Mouse (Mus musculus): ENCODE measurements at regions not wholly inside any gene's neighbourhood (a gene's known extent, or its start where the extent isn't known, plus 50 kb on each side); places are given as distances from the start of the nearest gene placed in this dataset.
A peak's percentile ranks its signal among the peaks of the same experiment; 100 is the strongest.

DNA sequence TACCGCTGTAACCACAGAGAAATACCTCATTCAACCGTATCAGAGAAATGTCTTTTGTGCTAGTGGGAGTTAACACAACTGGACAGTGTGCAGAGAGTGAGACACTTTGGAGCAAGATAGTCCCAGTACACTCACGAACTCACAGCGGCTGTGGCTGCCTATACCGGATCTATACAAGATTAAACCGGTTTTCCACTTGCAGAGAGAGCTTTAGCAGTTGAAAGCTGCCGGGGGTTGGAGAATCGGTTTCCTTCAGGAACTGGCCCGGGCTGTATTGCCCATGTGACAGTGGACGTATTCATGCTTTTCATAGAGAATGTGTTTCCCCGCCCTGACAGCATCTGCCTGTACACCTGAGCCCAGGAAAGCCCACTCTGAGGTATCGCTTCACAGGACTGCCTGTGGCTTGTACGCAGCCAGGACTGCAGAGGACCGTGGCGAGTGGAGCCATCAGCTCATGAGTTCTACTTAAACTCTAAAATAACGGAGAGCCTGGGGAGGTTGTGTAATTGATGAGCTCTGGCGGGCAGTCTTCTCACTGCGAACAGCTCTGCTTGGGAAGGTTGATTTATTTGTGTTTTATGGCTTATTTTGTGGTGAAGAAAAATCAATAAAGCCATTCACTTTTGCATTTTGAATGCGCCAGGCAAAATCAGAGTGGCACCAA lies 602.8 kb downstream of the Plekhb2 start:
- Histone ChIP-seq H3K4me2 (replicated peaks) (no peak overlapping the region), H3K36me3 (no peaks in the 10 kb centered on the region), H3K4me3 (no peak overlapping the region), H3K27ac (no peak overlapping the region), H3K9ac (no peak overlapping the region), H3K9me3 (replicated peaks) (no peaks in the 10 kb centered on the region), H3K4me1 (0 out of 2 replicates have a peak, but pooled peaks cover 2% of the 10 kb centered on the region), H3K27me3 (no peaks in the 10 kb centered on the region)
- WGBS: 83% methylated on average over 19 of the region's 19 CpGs
- ATAC-seq (ENCODE audit: low FRiP score): no peak; the same call in 1 of the 2 replicates

DNA sequence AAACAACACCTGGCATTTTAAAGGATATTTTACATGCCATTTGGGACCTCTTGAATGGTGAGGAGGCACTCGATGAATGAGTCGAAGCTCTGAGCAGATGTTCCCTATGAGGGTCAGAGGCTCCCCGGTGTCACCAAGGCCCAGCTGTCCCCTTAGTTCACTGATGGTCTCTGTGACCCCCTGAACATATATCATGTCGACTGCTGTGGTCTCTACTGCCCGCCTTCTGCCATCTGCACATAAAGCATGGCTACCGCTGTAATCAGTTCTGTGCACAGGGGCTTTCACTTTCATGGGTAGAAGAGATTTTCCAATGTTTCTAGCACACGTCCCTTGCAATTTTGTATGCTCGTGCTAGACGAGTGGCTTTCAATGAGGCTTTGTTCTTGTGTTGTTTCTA lies 607.8 kb downstream of the Plekhb2 start:
- no peak overlapping the region for H3K4me3 ChIP-seq
- ATAC-seq (ENCODE audit: low FRiP score): peak; percentile 71; the same call in 1 of the 2 replicates
- H3K4me1 ChIP-seq: 0 out of 2 replicates have a peak, but pooled peaks cover 2% of the 10 kb centered on the region
- H3K27ac ChIP-seq: no peak overlapping the region
- no peaks in the 10 kb centered on the region for H3K27me3 ChIP-seq
- H3K9ac ChIP-seq: no peak overlapping the region
- H3K4me2 ChIP-seq (replicated peaks): no peak overlapping the region
- WGBS: 43% methylated on average over 9 of the region's 9 CpGs
- no peaks in the 10 kb centered on the region for H3K36me3 ChIP-seq
- H3K9me3 ChIP-seq (replicated peaks): no peaks in the 10 kb centered on the region

GRCm38 (mm10) chr1:35465081-35465480 lies 603.1 kb upstream of the Hs6st1 start:
- no peak overlapping the region for H3K4me3 ChIP-seq
- H3K27ac ChIP-seq: no peak overlapping the region
- H3K4me1 ChIP-seq: 0 out of 2 replicates have a peak, but pooled peaks cover 2% of the 10 kb centered on the region
- ATAC-seq (ENCODE audit: low FRiP score): no peak
- 56% methylated on average over 3 of the region's 3 CpGs for WGBS
- no peak overlapping the region for H3K4me2 ChIP-seq (replicated peaks)
- no peak overlapping the region for H3K9ac ChIP-seq
- H3K9me3 ChIP-seq (replicated peaks): no peaks in the 10 kb centered on the region
- H3K36me3 ChIP-seq: no peaks in the 10 kb centered on the region
- no peaks in the 10 kb centered on the region for H3K27me3 ChIP-seq

- Histone ChIP-seq H3K4me2 (replicated peaks) (no peak overlapping the region), H3K4me1 (0 out of 2 replicates have a peak, but pooled peaks cover 2% of the 10 kb centered on the region), H3K4me3 (no peak overlapping the region), H3K36me3 (no peaks in the 10 kb centered on the region), H3K9me3 (replicated peaks) (peaks cover 9% of the 10 kb centered on the region; the same call in 1 of the 2 replicates), H3K27ac (no peak overlapping the region), H3K27me3 (no peaks in the 10 kb centered on the region), H3K9ac (no peak overlapping the region)
- peak; percentile 46 for ATAC-seq (ENCODE audit: low FRiP score)
- 26% methylated on average over 4 of the region's 4 CpGs for WGBS
Observed at GRCm38 (mm10) chr1:35469185-35469753, 598.9 kb upstream of the Hs6st1 start.

- WGBS: 86% methylated on average over 1 of the region's 1 CpGs
- Histone ChIP-seq H3K36me3 (no peaks in the 10 kb centered on the region), H3K4me1 (no peaks in the 10 kb centered on the region), H3K27me3 (no peaks in the 10 kb centered on the region), H3K4me2 (replicated peaks) (no peak overlapping the region), H3K27ac (no peak overlapping the region), H3K9me3 (replicated peaks) (peaks cover 18% of the 10 kb centered on the region), H3K9ac (no peak overlapping the region), H3K4me3 (no peak overlapping the region)
- no peak for ATAC-seq (ENCODE audit: low FRiP score)
Observed at GRCm38 (mm10) chr1:35478262-35478661, 589.9 kb upstream of the Hs6st1 start.

- Histone ChIP-seq H3K9me3 (replicated peaks) (no peaks in the 10 kb centered on the region), H3K4me1 (no peaks in the 10 kb centered on the region), H3K27me3 (no peaks in the 10 kb centered on the region), H3K27ac (no peak overlapping the region), H3K4me3 (no peak overlapping the region), H3K36me3 (no peaks in the 10 kb centered on the region), H3K4me2 (replicated peaks) (no peak overlapping the region), H3K9ac (no peak overlapping the region)
- 57% methylated on average over 5 of the region's 5 CpGs for whole genome bisulfite sequencing
- ATAC-seq (ENCODE audit: low FRiP score): no peak
Observed at GRCm38 (mm10) chr1:35495963-35496362, 572.2 kb upstream of the Hs6st1 start.

GRCm38 (mm10) chr1:35522951-35523350 lies 545.2 kb upstream of the Hs6st1 start:
- ATAC-seq (ENCODE audit: low FRiP score): no peak
- no peak overlapping the region for H3K4me2 ChIP-seq (replicated peaks)
- no peak overlapping the region for H3K4me3 ChIP-seq
- H3K27me3 ChIP-seq: no peaks in the 10 kb centered on the region
- no peaks in the 10 kb centered on the region for H3K4me1 ChIP-seq
- H3K9me3 ChIP-seq (replicated peaks): no peaks in the 10 kb centered on the region
- no peaks in the 10 kb centered on the region for H3K36me3 ChIP-seq
- WGBS: 88% methylated on average over 5 of the region's 5 CpGs
- H3K9ac ChIP-seq: no peak overlapping the region
- no peak overlapping the region for H3K27ac ChIP-seq

GRCm38 (mm10) chr1:35523790-35524362 lies 544.3 kb upstream of the Hs6st1 start:
- 82% methylated on average over 2 of the region's 2 CpGs for WGBS
- H3K4me3 ChIP-seq: no peak overlapping the region
- H3K27me3 ChIP-seq: no peaks in the 10 kb centered on the region
- H3K9me3 ChIP-seq (replicated peaks): no peaks in the 10 kb centered on the region
- no peak overlapping the region for H3K9ac ChIP-seq
- ATAC-seq (ENCODE audit: low FRiP score): no peak
- H3K27ac ChIP-seq: no peak overlapping the region
- H3K4me1 ChIP-seq: no peaks in the 10 kb centered on the region
- no peaks in the 10 kb centered on the region for H3K36me3 ChIP-seq
- no peak overlapping the region for H3K4me2 ChIP-seq (replicated peaks)

GRCm38 (mm10) chr1:35524788-35525187 lies 543.4 kb upstream of the Hs6st1 start:
- no peaks in the 10 kb centered on the region for H3K4me1 ChIP-seq
- H3K36me3 ChIP-seq: no peaks in the 10 kb centered on the region
- H3K9me3 ChIP-seq (replicated peaks): no peaks in the 10 kb centered on the region
- ATAC-seq (ENCODE audit: low FRiP score): no peak
- WGBS: 62% methylated on average over 5 of the region's 5 CpGs
- no peak overlapping the region for H3K9ac ChIP-seq
- no peak overlapping the region for H3K4me2 ChIP-seq (replicated peaks)
- no peaks in the 10 kb centered on the region for H3K27me3 ChIP-seq
- no peak overlapping the region for H3K27ac ChIP-seq
- no peak overlapping the region for H3K4me3 ChIP-seq

GRCm38 (mm10) chr1:35527750-35528476 lies 540.3 kb upstream of the Hs6st1 start:
- no peaks in the 10 kb centered on the region for H3K27me3 ChIP-seq
- no peaks in the 10 kb centered on the region for H3K9me3 ChIP-seq (replicated peaks)
- H3K27ac ChIP-seq: no peak overlapping the region
- WGBS: 71% methylated on average over 12 of the region's 12 CpGs
- H3K4me1 ChIP-seq: no peaks in the 10 kb centered on the region
- H3K4me2 ChIP-seq (replicated peaks): no peak overlapping the region
- no peak for ATAC-seq (ENCODE audit: low FRiP score)
- no peak overlapping the region for H3K9ac ChIP-seq
- no peaks in the 10 kb centered on the region for H3K36me3 ChIP-seq
- no peak overlapping the region for H3K4me3 ChIP-seq

DNA sequence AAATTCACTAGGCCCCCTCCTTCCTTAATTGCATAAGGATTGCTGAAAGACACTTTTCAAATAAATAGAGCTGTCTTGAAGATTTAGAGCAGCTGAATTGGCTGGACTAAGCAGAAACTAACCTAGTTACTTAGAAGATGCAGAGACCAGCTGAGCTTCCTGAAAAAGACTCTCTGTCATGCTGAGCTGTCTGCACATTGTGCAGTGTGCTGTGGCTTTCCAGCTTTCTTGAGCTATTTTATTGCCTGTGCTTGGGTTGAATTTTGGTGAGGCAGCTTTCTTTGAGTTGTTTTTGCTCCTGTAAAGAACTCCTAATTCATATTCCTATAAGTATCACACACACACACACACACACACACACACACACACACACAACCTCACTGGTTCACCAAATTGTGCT lies 532.7 kb upstream of the Hs6st1 start:
- ATAC-seq (ENCODE audit: low FRiP score): no peak
- no peaks in the 10 kb centered on the region for H3K36me3 ChIP-seq

DNA sequence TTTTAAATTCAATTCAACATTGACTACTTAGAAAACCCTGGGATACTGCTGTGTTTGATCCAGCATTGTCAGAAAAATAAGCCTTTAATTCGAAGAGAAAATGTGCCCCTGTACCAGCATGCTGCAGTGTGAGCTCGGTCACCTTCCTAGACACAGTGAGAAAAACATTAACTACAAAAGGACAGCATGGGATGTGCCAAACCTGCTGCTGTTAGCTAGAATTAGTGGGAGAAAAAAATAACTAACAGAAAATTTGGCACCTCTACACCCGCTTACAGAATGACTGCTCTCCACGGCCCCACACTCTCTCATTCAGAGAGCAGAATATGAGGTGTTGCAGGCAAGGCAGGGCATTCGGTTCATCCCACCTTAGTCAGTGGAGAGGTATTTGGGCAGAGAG lies 531.9 kb upstream of the Hs6st1 start:
- ATAC-seq (ENCODE audit: low FRiP score): no peak

More for the DNA sequence above, 532.7 kb upstream of the Hs6st1 start:
- H3K9ac ChIP-seq: no peak overlapping the region
- H3K4me1 ChIP-seq: no peaks in the 10 kb centered on the region
- no peak overlapping the region for H3K27ac ChIP-seq
- no peaks in the 10 kb centered on the region for H3K27me3 ChIP-seq
- H3K4me2 ChIP-seq (replicated peaks): no peak overlapping the region
- H3K9me3 ChIP-seq (replicated peaks): no peaks in the 10 kb centered on the region
- H3K4me3 ChIP-seq: no peak overlapping the region

More for the DNA sequence above, 531.9 kb upstream of the Hs6st1 start:
- Histone ChIP-seq H3K4me3 (no peak overlapping the region), H3K4me2 (replicated peaks) (no peak overlapping the region), H3K27me3 (no peaks in the 10 kb centered on the region), H3K9ac (no peak overlapping the region), H3K36me3 (no peaks in the 10 kb centered on the region), H3K9me3 (replicated peaks) (no peaks in the 10 kb centered on the region), H3K27ac (no peak overlapping the region), H3K4me1 (no peaks in the 10 kb centered on the region)
- WGBS: 93% methylated on average over 5 of the region's 5 CpGs

Measured in hindbrain, embryonic 12.5 days (tissue).